Mouse (Mus musculus): ENCODE data around the gene Setd1b. TPM values are rescaled to one million over a fixed set of nuclear protein-coding genes. Genes with fewer than 3 reads are reported as not detected.

Gene Setd1b
- polyA plus RNA-seq, 1 experiment from 2014 or later: 12.6 TPM

DNA sequence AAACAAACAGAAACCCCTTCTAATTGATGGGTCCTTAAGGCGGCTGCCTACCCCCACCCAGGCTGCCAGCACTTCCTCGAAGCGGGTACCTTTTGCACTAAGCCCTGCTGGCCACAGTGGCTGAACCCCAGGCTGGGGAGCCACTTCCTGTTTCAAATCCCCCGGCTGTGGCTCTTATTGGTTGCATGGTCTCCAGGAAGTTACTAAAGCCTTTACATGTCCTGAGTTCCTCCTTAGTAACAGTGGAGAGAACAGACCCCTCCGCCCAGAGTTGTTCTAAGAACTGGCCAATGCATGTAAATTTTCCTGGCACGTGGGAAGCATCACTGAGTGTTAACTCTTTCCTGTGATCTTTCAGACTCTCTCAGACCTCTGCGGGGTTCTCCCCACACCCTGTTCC lies 9.1 kb downstream of the Setd1b start:
- H3K9ac ChIP-seq: peak overlapping the region; percentile 5

DNA sequence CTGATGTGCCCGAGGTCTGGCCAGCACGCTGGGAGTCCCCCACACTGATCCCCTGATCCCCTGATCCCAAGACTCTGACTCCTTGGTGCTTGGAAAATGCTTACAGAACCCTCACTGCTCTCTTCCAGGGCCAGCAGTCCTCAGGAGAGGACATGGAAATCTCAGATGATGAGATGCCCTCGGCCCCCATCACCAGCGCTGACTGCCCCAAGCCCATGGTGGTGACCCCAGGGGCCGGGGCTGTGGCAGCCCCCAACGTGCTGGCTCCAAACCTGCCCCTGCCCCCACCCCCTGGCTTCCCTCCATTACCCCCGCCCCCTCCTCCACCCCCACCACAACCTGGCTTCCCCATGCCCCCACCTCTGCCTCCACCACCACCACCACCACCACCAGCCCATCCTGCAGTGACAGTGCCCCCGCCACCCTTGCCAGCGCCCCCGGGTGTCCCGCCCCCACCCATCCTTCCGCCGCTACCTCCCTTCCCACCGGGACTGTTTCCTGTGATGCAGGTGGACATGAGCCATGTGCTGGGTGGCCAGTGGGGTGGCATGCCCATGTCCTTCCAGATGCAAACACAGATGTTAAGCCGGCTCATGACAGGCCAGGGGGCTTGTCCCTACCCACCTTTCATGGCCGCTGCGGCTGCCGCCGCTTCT lies 9.8 kb downstream of the Setd1b start:
- Histone ChIP-seq H3K27me3 (ENCODE audit: control insufficient read depth, insufficient read depth, low read length) (no peaks in the 10 kb centered on the region), H3K9me3 (ENCODE audit: control insufficient read depth, low read length) (no peaks in the 10 kb centered on the region), H3K27ac (no peak overlapping the region), H3K4me3 (replicated peaks; ENCODE audit: low read length) (no peak overlapping the region), H3K4me1 (replicated peaks; ENCODE audit: control insufficient read depth, insufficient read depth, low read length) (peaks cover 26% of the 10 kb centered on the region), H3K4me2 (replicated peaks) (no peak overlapping the region), H3K9ac (no peak overlapping the region), H3K36me3 (replicated peaks; ENCODE audit: control insufficient read depth, insufficient read depth) (peaks cover 78% of the 10 kb centered on the region)
- DNase-seq (ENCODE audit: low spot score) (no peak), ATAC-seq (ENCODE audit: low FRiP score) (no peak)
- WGBS: 96% methylated on average over 18 of the region's 19 CpGs

More for the DNA sequence above, 9.1 kb downstream of the Setd1b start:
- no peak for ATAC-seq (ENCODE audit: low FRiP score)
- DNase-seq (ENCODE audit: low spot score): no peak
- H3K4me2 ChIP-seq (replicated peaks): peak overlapping the region; percentile 54
- WGBS: 43% methylated on average over 7 of the region's 7 CpGs
- no peak overlapping the region for H3K27ac ChIP-seq
- H3K4me3 ChIP-seq (replicated peaks; ENCODE audit: low read length): peak overlapping the region; percentile 29
- H3K36me3 ChIP-seq (replicated peaks; ENCODE audit: control insufficient read depth, insufficient read depth): peaks cover 78% of the 10 kb centered on the region
- no peaks in the 10 kb centered on the region for H3K9me3 ChIP-seq (ENCODE audit: control insufficient read depth, low read length)
- H3K27me3 ChIP-seq (ENCODE audit: control insufficient read depth, insufficient read depth, low read length): no peaks in the 10 kb centered on the region
- peaks cover 27% of the 10 kb centered on the region for H3K4me1 ChIP-seq (replicated peaks; ENCODE audit: control insufficient read depth, insufficient read depth, low read length)

DNA sequence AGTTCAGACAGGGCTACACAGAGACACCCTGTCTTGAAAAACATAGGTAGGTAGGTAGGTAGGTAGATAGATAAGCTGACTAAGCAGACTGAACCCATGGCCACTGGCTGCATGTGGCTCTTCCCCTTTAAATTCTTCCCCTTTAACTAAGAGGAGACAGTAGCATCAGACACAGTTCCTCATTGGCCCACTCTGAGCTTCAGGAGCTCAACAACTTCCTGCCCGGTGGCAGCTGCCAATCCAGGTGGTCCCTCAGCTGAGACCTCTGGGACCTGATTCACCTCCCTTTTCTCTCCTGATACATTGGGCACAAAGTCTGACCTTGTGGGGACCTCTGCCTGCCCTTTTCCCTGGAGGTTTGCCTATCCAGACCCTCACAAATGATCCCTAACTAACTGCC lies 10.9 kb downstream of the Setd1b start:
- no peaks in the 10 kb centered on the region for H3K9me3 ChIP-seq (ENCODE audit: control insufficient read depth, low read length)
- H3K27ac ChIP-seq: no peak overlapping the region
- 95% methylated on average over 1 of the region's 1 CpGs for WGBS
- ATAC-seq (ENCODE audit: low FRiP score) (no peak), DNase-seq (ENCODE audit: low spot score) (no peak)
- H3K36me3 ChIP-seq (replicated peaks; ENCODE audit: control insufficient read depth, insufficient read depth): peaks cover 78% of the 10 kb centered on the region
- H3K9ac ChIP-seq: no peak overlapping the region
- no peaks in the 10 kb centered on the region for H3K27me3 ChIP-seq (ENCODE audit: control insufficient read depth, insufficient read depth, low read length)
- H3K4me2 ChIP-seq (replicated peaks): no peak overlapping the region
- H3K4me1 ChIP-seq (replicated peaks; ENCODE audit: control insufficient read depth, insufficient read depth, low read length): peaks cover 26% of the 10 kb centered on the region
- H3K4me3 ChIP-seq (replicated peaks; ENCODE audit: low read length): no peak overlapping the region

DNA sequence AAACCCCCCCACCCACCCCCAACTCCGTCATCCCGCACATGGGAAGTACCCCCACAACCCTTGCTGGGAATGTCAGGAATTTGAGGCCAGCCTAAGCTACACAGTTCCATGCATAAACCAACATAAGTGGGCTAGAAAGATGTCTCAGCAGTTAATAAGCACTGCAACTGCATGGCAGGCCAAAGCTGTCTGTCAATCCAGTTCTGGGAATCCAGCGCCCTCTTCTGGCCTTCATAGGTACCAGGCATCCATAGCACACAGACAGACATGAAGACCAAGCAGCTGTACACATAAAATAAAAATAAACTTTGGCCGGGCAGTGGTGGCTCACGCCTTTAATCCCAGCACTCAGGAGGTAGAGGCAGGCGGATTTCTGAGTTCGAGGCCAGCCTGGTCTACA lies 13.4 kb downstream of the Setd1b start:
- H3K4me1 ChIP-seq (replicated peaks; ENCODE audit: control insufficient read depth, insufficient read depth, low read length): peaks cover 13% of the 10 kb centered on the region
- H3K4me2 ChIP-seq (replicated peaks): no peak overlapping the region
- ATAC-seq (ENCODE audit: low FRiP score) (no peak), DNase-seq (ENCODE audit: low spot score) (peak; percentile 64)
- no peaks in the 10 kb centered on the region for H3K9me3 ChIP-seq (ENCODE audit: control insufficient read depth, low read length)
- H3K36me3 ChIP-seq (replicated peaks; ENCODE audit: control insufficient read depth, insufficient read depth): peaks cover 89% of the 10 kb centered on the region
- H3K9ac ChIP-seq: no peak overlapping the region
- 64% methylated on average over 7 of the region's 7 CpGs for WGBS
- H3K27me3 ChIP-seq (ENCODE audit: control insufficient read depth, insufficient read depth, low read length): no peaks in the 10 kb centered on the region
- no peak overlapping the region for H3K27ac ChIP-seq
- H3K4me3 ChIP-seq (replicated peaks; ENCODE audit: low read length): no peak overlapping the region

DNA sequence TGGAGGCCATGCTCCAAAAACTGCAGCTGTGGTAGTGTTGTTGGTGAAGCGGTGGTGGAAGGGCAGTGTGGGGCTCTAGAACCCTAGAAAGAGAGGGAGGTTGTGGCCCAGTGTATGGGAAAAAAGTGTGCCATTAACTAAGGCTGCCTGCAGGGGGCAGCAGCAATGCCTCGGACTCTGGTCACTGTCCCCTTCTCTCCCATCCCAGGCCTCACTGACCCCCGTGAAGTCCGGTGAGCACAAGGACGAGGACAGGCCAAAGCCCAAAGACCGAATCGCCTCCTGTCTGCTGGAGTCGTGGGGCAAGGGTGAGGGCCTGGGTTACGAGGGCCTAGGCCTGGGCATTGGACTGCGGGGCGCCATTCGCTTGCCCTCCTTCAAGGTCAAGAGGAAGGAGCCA lies 14.8 kb downstream of the Setd1b start:
- Histone ChIP-seq H3K27ac (no peak overlapping the region), H3K4me2 (replicated peaks) (no peak overlapping the region), H3K4me3 (replicated peaks; ENCODE audit: low read length) (no peak overlapping the region), H3K4me1 (replicated peaks; ENCODE audit: control insufficient read depth, insufficient read depth, low read length) (no peaks in the 10 kb centered on the region), H3K9me3 (ENCODE audit: control insufficient read depth, low read length) (no peaks in the 10 kb centered on the region), H3K36me3 (replicated peaks; ENCODE audit: control insufficient read depth, insufficient read depth) (peaks cover 91% of the 10 kb centered on the region), H3K27me3 (ENCODE audit: control insufficient read depth, insufficient read depth, low read length) (no peaks in the 10 kb centered on the region), H3K9ac (no peak overlapping the region)
- WGBS: 86% methylated on average over 12 of the region's 12 CpGs
- ATAC-seq (ENCODE audit: low FRiP score) (no peak), DNase-seq (ENCODE audit: low spot score) (no peak)

DNA sequence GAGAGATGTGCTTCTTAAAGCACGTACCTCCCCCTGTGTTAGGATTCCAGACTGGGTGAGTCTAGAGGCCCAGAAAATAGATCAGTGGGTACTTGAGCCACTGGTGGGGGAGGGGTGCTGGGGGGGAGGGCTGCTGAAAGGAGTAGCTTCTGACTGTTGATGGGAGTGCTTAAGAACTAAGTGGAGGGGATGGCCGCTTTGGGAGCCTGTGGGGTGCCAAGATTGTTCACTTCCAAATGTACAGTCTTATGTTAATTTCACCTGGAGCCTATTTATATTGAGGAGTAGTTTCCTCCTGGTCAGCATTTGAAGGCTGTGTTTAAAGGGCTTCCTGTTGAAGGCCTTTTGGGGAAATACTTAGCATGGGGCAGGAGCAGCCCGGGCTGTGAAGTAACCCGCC lies 16.0 kb downstream of the Setd1b start:
- no peaks in the 10 kb centered on the region for H3K9me3 ChIP-seq (ENCODE audit: control insufficient read depth, low read length)
- WGBS: 87% methylated on average over 4 of the region's 4 CpGs
- peaks cover 92% of the 10 kb centered on the region for H3K36me3 ChIP-seq (replicated peaks; ENCODE audit: control insufficient read depth, insufficient read depth)
- H3K27me3 ChIP-seq (ENCODE audit: control insufficient read depth, insufficient read depth, low read length): no peaks in the 10 kb centered on the region
- no peak overlapping the region for H3K4me2 ChIP-seq (replicated peaks)
- ATAC-seq (ENCODE audit: low FRiP score): no peak
- no peaks in the 10 kb centered on the region for H3K4me1 ChIP-seq (replicated peaks; ENCODE audit: control insufficient read depth, insufficient read depth, low read length)
- H3K9ac ChIP-seq: no peak overlapping the region
- no peak for DNase-seq (ENCODE audit: low spot score)
- H3K4me3 ChIP-seq (replicated peaks; ENCODE audit: low read length): no peak overlapping the region
- H3K27ac ChIP-seq: no peak overlapping the region

DNA sequence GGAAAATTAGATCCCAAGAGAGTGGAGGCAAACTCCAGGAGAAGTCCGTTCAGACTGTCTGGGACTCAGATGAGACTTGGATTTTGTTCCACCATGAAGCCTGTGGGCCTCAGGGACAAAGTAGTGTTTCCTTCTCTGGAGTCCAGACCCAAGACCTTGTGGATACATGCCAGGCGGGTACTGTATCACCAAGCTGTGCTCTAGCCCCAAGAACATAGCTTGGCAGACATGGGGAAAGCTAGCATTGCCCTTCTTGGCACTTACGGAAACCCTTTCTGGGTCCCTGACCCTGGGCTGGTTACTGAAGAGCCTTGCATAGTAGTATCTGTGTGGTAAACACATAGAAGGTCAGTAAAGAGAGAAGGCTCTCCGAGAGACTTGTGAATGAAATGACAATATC lies 17.5 kb downstream of the Setd1b start:
- Histone ChIP-seq H3K9me3 (ENCODE audit: control insufficient read depth, low read length) (no peaks in the 10 kb centered on the region), H3K27ac (no peak overlapping the region), H3K4me1 (replicated peaks; ENCODE audit: control insufficient read depth, insufficient read depth, low read length) (no peaks in the 10 kb centered on the region), H3K9ac (no peak overlapping the region), H3K4me3 (replicated peaks; ENCODE audit: low read length) (no peak overlapping the region), H3K36me3 (replicated peaks; ENCODE audit: control insufficient read depth, insufficient read depth) (peaks cover 92% of the 10 kb centered on the region), H3K4me2 (replicated peaks) (no peak overlapping the region), H3K27me3 (ENCODE audit: control insufficient read depth, insufficient read depth, low read length) (no peaks in the 10 kb centered on the region)
- ATAC-seq (ENCODE audit: low FRiP score) (no peak), DNase-seq (ENCODE audit: low spot score) (no peak)
- 94% methylated on average over 4 of the region's 4 CpGs for WGBS

DNA sequence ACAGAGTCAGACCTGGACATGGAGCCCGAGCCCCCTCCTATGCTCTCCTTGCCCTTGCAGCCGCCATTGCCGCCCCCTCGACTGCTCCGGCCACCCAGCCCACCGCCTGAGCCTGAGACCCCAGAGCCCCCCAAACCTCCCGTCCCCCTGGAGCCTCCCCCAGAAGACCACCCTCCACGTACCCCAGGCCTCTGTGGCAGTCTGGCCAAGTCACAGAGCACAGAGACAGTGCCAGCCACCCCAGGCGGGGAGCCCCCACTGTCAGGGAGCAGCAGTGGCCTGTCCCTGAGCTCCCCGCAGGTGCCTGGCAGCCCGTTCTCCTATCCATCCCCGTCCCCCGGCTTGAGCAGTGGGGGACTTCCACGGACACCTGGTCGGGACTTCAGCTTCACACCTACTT lies 17.9 kb downstream of the Setd1b start:
- DNase-seq (ENCODE audit: low spot score) (no peak), ATAC-seq (ENCODE audit: low FRiP score) (no peak)
- Histone ChIP-seq H3K4me2 (replicated peaks) (no peak overlapping the region), H3K4me1 (replicated peaks; ENCODE audit: control insufficient read depth, insufficient read depth, low read length) (no peaks in the 10 kb centered on the region), H3K36me3 (replicated peaks; ENCODE audit: control insufficient read depth, insufficient read depth) (peaks cover 91% of the 10 kb centered on the region), H3K4me3 (replicated peaks; ENCODE audit: low read length) (no peak overlapping the region), H3K27ac (no peak overlapping the region), H3K9me3 (ENCODE audit: control insufficient read depth, low read length) (no peaks in the 10 kb centered on the region), H3K9ac (no peak overlapping the region), H3K27me3 (ENCODE audit: control insufficient read depth, insufficient read depth, low read length) (no peaks in the 10 kb centered on the region)
- 96% methylated on average over 15 of the region's 15 CpGs for WGBS

DNA sequence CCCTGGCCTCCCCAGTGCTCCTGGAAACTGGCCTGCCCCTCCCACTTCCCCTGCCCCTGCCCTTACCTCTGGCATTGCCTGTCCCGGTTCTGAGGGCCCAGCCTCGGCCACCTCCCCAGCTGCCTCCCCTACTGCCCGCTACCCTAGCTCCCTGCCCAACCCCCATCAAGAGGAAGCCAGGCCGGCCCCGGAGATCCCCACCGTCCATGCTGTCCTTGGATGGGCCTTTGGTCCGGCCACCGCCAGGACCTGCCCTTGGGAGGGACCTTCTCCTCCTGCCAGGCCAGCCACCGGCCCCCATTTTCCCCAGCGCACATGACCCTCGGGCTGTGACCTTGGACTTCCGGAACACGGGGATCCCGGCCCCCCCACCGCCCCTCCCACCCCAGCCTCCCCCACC lies 18.3 kb downstream of the Setd1b start:
- ATAC-seq (ENCODE audit: low FRiP score) (no peak), DNase-seq (ENCODE audit: low spot score) (no peak)
- H3K4me2 ChIP-seq (replicated peaks): no peak overlapping the region
- H3K36me3 ChIP-seq (replicated peaks; ENCODE audit: control insufficient read depth, insufficient read depth): peaks cover 88% of the 10 kb centered on the region
- H3K9me3 ChIP-seq (ENCODE audit: control insufficient read depth, low read length): no peaks in the 10 kb centered on the region
- H3K27ac ChIP-seq: no peak overlapping the region
- H3K27me3 ChIP-seq (ENCODE audit: control insufficient read depth, insufficient read depth, low read length): no peaks in the 10 kb centered on the region
- 94% methylated on average over 13 of the region's 15 CpGs for WGBS
- H3K9ac ChIP-seq: no peak overlapping the region
- no peaks in the 10 kb centered on the region for H3K4me1 ChIP-seq (replicated peaks; ENCODE audit: control insufficient read depth, insufficient read depth, low read length)
- H3K4me3 ChIP-seq (replicated peaks; ENCODE audit: low read length): no peak overlapping the region

DNA sequence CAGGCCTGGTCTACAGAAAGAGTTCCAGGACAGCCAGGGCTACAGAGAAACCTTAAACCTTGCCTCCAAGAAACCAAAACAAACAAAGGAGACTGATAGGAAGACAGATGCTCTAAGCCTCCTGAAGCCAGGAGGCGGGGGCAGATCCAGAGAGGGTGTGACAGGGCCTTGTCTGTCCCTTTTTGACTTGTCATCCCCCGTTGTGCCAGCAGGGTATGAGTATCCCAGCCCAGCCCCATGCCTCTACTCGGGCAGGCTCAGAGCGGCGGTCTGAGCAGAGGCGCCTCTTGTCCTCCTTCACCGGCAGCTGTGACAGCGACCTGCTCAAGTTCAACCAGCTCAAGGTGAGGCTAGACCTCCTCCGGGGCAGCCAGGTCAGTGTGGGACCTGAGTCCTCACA lies 20.9 kb downstream of the Setd1b start:
- Histone ChIP-seq H3K4me2 (replicated peaks) (no peak overlapping the region), H3K4me1 (replicated peaks; ENCODE audit: control insufficient read depth, insufficient read depth, low read length) (no peaks in the 10 kb centered on the region), H3K36me3 (replicated peaks; ENCODE audit: control insufficient read depth, insufficient read depth) (peaks cover 85% of the 10 kb centered on the region), H3K9me3 (ENCODE audit: control insufficient read depth, low read length) (no peaks in the 10 kb centered on the region), H3K4me3 (replicated peaks; ENCODE audit: low read length) (no peak overlapping the region), H3K9ac (no peak overlapping the region), H3K27ac (no peak overlapping the region), H3K27me3 (ENCODE audit: control insufficient read depth, insufficient read depth, low read length) (no peaks in the 10 kb centered on the region)
- WGBS: 87% methylated on average over 9 of the region's 9 CpGs
- no peak for DNase-seq (ENCODE audit: low spot score)
- ATAC-seq (ENCODE audit: low FRiP score): no peak
